Mouse (Mus musculus) MEL-GATA-1-ER (cell line): ENCODE measurements at regions not wholly inside any gene's neighbourhood (a gene's known extent, or its start where the extent isn't known, plus 50 kb on each side); places are given as distances from the start of the nearest gene placed in this dataset.

Experiments
- DNase-seq: peaks from one replicate; pipeline ENCODE4 v3.0.0-alpha.2; 2012; ENCODE audit warnings: low read depth; ENCODE audit errors: extremely low read depth

DNA sequence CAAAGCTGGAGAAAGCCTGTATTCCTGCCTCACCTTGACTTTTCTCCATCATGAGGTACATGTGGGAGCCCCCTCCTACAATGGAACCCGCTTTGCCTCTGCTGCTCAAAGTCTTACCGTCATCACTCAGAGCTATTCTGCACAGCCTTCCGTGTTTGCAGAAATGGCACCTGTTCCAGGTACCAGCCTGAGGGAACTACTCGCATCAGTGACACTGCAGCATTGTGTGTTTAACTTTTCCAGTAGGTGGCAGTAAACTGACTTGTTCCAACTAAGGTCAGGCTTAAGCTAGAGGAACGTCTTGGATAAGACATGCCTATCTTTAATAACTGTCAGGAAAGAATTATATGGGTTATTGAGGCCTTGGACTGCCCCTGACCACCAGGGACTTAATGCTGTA lies 71.4 kb downstream of the Fam173b start:
- DNase-seq, result no peak

DNA sequence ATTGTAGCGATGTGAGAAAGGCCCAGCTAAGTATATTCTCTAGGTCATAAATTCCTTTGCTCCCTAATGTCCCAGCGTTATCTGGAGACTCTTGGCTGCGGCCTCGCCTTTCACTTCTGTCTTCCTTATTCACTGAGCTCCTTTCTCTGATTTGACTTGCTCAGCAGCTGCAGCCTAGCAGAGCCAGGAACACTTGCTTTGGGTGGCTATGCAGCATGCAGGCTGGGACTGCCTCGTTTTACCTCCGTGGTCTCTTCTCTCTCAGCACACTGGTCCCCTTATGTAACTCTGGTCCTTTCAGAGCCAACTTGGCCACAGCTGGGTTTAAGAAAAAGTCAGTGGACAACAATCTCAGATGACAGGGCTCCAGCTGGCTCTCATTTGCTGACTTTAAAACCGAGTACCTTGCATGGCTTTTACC lies 75.1 kb downstream of the Fam173b start:
- no peak for DNase-seq

DNA sequence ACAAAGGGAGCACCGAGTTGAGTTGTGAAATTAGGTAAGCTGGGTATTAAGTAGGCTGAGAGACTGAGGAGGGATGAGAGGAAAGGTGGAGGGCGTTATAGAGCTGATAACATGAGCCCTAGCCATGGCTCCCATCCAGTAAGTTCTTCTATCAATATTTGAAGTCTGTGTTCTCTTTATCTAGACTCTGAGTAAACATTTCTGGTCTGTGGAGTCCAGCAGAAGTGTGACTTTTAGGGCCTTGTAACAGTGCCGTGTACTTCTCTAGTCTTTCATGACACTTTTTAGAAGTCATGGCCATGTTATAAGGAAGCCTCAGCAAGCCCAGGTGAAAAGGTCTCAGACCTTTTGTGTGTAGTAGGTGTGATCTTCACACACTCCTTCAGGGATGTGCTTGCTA lies 91.5 kb downstream of the Fam173b start:
- peak; percentile 42 for DNase-seq

DNA sequence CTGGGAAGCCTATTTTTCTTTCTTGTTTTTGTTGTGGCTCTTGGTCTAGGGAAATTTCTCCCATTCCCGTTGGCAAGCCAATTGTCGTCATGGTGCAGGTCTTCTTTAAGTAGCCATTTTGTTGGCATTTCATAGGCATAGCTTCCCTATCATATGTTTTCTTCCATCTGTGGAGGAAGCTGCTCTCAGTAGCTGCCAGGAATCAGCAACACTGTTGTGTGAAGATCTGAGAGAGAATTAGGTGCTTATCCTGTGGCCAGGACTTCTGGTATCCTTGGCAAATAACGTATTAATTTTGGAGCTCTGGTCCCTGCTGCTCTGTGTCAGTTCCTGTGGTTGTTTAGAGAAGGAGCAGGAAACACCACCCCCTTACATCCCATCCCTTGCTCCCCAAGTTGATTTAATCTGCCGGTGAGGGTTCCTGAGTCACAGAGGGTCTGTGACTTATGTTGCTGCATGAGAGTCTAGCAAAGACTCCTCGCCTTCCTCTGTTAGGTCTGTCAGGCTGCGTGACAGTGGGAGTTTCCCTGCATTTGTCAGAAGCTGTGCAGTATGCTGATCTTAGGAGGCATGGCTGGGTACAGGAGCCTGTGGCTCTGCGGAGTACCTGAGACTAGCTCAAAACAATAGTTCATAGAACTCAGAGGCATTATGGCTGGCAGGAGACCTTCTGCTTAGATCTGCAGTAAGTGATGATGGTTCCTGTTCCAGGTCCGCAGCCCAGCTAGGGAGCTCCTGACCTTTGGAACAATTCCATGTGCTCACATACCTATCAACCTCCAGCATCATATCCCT lies 93.4 kb downstream of the Fam173b start:
- DNase-seq, result no peak

DNA sequence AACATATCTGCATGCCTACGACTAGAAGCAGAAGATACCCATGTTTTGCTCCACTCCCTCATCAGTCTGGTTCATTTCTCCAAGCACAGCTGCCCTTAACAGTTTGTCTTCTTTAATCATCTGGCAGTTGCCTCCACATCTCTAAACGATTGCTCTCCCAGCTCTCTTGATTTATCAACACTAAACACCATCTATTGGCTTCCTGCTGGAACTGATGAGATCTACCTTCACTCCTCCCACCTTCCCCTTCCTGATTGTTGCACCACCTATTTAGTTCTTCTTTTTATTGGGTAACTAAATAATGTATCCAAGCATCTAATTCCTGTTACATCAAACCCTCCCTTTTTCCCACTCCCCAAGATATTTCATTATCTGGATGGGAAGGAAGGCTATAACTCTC lies 101.7 kb downstream of the Fam173b start:
- no peak for DNase-seq

DNA sequence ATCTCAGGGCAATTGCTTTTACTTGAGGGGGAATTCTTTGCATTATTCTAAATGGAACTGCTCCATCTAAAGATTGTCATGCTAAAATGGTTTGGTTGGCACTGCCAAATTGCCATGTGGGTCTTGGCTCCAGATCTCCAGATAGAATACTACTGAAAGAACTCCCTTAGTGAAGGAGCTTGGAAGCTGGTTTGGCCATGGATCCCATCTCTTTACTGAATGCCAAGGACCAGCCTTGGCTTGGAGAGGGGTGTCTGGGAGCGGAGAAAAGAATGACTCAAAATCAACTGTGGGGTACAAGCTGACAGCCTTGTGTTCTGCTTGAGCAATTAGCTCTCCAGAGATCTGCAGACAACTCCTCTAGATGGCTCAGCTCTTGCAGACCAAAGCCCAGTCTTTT lies 105.8 kb downstream of the Fam173b start:
- DNase-seq, result no peak

DNA sequence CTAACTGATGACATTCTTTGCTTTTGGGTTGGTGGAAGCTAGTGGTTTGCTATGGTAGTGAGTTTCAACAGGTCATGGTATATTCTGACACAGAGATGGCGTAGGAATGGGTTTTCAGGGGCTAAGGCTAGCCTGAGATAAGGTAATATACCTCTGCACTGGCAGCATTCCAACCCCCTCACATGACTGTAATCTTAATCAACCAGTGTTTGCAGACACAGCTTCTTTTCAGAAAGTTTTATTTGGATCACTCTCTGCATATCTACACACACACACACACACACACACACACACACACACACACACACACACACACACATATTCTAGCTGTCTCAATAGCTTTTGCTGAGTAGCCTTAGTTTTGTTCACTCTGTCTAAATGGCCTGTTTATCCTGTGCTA lies 119.4 kb downstream of the Fam173b start:
- no peak for DNase-seq

DNA sequence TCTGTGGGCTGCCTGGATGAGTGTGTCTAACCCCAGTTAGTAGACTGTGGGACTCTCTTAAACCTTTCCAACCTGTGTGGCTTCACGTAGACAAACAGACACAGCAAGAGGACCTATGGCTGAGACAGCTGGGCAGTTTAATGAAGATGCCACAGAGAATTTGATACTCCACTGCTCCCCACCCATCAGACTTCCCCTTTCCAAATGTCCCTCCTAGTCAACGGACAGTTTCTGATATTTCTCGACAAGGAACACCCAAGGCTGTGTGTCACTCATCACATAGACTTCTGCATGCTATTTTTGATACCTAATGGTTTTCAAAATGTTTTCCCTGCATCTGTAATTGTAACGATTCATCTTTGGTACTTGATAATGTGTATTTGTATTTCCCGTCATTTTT lies 120.8 kb downstream of the Fam173b start:
- DNase-seq, result no peak

DNA sequence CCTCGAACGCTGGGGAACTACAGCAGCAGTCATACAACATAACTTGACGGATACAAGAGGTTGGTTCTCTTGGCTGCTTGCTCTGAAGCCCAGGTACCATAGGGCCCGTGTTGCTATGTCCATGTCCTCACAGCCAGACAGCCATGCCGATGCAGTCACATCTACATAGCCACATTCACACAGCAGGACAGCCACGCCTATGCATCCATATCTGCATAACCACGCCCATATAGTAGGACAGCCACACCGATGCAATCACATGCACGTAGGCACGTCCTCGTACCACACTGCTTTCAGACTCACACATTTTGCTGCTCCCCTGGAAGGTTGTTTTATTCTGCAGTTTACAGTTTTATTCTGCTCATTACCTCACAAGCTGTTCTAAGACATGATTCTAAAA lies 122.6 kb downstream of the Fam173b start:
- DNase-seq, result peak; percentile 77

DNA sequence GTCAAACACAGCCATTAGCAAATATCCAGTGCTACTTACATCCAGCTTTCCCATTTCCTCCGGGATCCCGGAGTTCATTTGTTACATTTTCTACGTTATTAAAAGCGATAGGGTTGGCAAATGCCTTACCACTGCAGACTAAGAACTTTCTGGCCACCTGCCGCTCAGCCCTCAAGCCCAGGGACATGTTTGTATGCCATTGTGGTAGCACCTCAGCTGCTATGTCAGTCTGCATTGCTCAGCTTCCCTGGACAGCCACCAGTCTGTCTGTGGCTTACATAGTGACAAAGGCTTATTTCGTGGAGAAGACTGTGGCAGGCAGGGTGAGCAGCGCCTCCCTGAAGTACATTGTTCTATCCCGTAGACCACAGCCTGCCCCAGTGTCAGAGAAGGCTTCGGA lies 127.5 kb downstream of the Fam173b start:
- DNase-seq, result no peak

DNA sequence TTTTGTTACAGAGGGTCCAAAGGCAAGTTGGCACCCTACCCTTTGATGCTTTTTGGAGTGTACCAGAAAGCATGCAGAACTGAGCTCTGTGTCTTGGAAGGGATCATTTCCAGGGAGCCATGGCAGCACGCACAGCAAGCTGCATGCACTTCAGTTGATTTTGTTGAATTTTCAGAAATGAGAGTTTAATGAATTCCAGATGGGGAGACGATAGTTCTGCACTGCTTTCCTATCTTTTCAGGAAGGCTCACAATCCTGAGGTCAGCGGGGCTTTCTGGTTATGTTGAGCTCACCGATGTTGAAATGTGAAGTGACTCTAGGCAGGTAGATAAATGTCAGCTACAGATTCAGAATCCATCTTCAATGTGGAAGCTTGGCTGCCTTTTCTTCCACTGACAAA lies 140.0 kb downstream of the Fam173b start:
- no peak for DNase-seq

DNA sequence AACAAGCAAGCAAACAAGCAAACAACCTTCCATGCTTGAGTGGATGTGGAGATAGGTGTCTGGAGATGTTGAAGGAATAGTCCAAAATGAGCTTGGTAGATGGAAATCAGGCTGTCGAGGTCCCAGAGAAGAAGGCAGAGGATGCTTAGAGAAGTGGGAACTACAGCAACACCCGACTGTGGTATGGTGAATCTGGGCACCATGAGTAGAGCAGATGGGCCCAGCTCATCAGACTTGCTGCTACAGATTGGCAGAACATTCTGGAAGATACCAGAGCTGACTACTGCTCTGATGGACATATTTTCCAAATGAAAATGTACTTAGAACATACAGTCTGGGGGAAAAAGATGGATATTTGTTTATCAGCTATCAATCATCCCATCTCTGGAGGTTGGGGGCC lies 142.9 kb downstream of the Fam173b start:
- DNase-seq, result no peak

DNA sequence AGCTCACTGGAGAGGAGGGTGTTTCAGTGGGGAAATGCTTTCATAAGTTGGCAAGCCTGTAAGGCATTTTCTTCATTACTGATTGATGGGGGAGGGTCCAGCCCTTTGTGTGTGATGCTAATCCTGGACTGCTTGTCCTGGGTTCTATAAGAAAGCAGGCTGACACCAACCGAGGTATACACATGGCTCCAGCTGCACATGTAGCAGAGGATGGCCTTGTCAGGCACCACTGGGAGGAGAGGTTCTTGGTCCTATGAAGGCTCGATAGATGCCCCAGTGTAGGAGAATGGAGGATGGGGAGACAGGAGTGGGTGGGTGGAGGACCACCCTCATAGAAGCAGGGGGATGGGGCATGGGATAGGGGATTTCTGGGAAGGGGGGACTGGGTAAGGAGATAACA lies 151.0 kb downstream of the Fam173b start:
- DNase-seq, result no peak

DNA sequence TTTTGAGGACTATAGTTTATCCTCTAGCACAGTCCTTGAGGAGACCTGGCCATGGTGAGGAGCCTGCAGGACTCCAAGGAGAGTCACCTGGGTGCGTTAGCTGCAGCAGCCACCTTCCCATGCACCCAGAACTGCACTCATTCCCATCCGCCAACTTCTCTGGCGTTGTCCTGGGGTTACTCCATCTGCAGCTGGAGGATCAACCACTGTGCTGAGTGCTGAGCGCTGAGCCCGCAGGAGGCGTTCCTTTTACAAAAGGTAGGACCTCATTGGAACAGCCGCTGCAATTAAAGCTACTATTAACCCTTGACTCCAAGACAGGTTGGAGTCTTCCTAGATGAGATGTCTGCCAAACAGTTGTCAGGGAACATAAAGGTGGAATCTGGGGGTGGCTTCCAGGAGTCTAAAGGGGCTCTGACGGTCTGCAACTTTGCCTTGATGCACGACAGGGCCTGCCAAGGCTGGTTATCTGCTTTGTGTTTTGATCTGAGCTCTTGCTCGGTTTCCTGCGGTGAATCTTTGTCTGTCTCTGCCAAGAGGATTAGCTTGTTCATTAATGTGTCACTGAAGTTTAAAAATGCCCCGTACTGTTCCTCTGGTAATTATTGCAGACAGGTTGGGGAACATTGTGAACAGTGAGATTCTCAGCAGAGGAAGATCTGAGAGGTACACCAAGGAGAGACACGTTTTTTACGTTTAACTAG lies 152.1 kb downstream of the Fam173b start:
- DNase-seq, result no peak

DNA sequence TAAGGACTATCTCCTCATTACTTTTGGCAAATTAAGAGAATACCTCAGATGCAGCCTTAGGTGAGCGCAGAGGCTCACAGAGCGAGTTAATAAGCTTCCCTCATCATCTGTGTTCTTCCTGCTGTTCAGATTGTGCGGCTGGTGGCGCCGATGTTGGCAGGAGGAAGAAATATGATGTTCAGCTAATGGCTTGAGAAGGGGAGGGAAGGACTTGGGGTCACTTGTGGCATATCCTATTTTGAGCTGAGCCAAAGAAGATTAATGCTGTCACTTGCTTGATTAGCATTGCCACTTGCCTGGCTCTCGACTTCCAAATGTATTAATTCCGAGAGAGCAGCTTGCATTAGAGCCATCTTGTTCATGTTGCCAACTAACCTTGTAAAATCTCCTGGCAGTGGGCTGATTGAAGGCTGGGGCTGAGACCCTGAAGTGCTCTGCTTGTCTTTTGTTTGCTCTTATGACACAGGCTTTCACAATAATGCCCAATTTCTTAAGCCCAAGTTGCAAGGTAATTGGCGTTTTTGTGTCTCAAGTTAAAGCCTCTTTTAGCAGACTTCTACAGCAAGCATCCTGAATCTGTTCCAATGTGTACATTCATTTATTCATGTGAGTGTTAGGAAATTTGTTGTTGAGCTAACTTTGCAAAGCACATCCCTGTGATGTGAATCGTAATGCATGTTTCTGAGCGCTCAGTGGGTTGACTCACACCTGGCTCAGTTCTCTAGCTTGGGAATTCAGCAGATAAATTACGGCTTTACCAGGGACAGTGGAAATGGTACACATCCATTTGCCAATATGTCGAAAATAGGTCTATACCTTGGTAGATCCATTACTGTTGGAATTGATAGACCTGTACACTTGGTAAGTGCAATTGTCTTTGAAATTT lies 167.6 kb downstream of the Fam173b start:
- DNase-seq, result no peak

DNA sequence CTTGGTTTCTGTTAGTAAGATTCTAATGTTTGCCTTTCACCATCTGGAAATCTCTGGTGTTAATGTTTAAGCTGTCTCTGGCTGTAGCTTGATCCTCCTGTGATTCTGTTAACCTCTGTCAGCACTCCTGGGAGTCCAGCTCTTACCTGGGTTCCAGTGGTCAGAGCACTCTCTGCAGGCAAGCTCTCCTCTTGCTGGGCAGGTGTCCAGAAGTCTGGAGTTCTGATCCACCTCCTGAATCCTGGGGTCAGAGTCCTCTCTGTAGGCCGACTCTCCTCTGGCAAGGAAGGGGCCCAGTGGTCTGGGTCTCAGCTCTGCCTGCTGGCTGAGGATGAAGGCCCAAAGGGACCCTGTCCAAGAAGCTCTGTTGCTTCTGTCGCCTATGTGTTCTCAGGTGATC lies 181.4 kb downstream of the Fam173b start:
- DNase-seq, result no peak

DNA sequence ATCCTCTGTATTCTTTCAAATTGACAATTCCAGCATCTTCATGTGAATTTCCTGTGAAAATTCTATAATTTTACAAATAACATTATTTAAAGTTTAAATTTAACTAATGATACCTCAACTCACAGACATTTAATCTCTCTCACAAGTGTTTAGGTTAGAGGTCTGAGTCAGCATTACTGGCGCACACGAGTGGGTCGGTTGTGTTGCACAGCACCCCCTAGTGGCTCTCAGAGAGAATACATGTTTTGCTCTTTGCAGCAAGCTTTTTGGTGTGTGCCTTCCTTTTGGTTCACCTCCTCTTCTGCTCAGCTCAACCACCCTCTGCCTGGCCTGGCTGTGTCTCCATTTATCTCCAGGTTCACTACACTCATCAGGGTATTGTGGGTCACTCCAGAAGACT lies 183.4 kb downstream of the Fam173b start:
- DNase-seq, result peak; percentile 11

DNA sequence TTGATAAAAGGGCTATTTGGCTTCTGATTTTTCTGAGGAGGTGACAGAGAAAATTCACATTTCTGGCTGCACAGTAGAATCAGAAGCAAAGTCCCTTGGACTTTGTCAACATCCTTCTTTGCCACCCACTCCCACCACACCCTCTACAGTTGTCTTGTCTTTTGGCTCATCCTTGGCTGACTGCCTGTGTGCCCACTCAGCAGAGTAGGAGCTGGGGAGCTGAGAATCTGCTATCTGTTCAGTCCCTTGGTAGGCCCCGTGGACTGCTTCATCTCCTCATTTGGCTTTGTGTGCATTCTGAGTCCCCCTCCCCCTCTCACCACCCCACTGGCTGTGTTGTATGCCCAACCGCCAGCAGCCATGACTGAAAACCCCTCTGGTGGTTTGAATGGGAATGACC lies 197.2 kb downstream of the Fam173b start:
- no peak for DNase-seq

DNA sequence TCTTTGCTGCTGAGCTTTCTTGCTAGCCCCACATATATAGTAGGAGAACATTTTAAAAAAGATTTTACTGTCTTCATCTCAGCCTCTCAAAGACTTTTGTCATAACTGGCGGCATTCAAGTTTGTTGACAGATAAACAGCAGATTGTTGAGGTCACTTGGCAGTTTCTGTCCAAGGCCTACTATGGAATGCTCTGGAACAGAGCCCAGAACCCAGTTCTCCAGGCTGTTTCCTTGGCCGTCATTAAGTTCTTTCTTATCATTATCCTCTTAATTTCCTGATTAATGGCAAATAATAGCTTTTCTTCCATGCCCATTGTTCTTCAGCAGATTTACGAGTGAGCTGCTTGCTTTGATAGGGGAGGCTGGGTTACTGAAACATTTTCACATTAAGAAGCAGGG lies 203.9 kb downstream of the Fam173b start:
- no peak for DNase-seq

DNA sequence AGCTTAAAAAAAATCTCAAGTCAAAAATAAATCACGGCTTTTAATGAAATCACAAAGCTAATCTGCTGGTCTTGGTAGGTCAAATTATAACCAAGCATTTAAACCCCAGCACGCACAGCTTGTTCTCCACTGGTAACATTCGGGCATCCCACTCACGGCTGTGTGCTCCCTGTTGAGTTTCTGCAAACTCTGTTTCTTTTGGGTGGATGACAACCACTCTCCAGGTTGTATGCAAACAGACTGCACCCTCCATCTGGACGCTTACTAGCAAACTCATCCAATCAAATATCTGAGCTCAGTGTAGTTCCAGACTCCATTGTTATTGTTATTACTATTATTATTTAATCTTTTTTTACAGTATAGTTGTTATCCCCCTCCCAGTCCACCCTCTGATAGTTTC lies 213.9 kb downstream of the Fam173b start:
- DNase-seq, result no peak

DNA sequence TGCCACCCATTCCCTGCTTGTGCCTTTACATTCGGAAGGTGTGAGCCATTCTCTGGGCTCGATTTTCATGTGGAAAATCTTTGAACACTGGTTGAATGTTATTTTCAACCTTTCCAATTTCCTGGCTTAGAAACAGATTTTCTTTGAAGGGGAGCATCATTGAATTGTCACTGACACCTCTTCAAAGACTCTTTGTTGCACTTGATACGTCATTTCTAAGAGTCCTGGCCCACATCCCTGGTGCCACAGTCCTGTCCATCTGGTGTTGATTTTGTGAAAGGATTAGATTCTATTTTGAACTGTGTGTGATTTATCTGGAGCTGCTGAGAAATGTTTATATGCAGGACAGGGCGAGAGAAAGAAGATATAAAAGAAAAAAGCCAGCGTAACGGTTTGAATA lies 217.6 kb downstream of the Fam173b start:
- no peak for DNase-seq

DNA sequence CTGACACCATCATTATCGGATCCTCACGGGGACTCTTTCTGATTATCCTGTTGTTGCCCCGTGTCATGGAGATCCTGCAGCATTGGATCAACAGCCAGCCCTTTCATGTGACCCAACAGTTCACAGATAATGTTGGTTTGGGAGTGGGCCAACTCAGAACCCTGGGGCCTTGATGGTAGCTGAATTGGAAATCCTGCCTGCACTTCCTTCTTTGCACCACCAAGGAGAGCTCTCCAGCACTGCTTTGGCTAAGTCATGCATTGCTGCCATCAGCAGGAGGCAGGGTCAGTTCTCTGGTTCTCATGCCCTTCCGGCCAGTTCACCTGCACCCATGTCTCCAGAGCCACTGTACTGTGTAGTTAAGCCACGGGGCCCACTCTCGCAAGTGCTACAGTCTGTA lies 225.6 kb downstream of the Fam173b start:
- no peak for DNase-seq
